Mouse (Mus musculus) midbrain, embryonic 13.5 days (tissue): ENCODE results near the gene Cep295nl. TPM values are rescaled to one million over a fixed set of nuclear protein-coding genes. Genes with fewer than 3 reads are reported as not detected.
"Not testable (repeated sequence)": the region's sequence is repeated elsewhere in the genome, so short reads cannot be mapped to it uniquely, and the experiment has no call there.

Experiments
- ATAC-seq: fragments of 200-750 bp; cut with Nextera tagmentation; 2 replicates; pipeline ENCODE4 v1.8.0; 2017; ENCODE audit warnings: mild to moderate bottlenecking, moderate TSS enrichment, moderate library complexity
- H3K27ac ChIP-seq: fragments of 300-500 bp; sonication (generic); 2 replicates; pipeline ENCODE4 v1.5.1; 2015; ENCODE audit warnings: inconsistent platforms, mild to moderate bottlenecking, moderate library complexity
- H3K27me3 ChIP-seq: fragments of 300-500 bp; sonication (generic); 2 replicates; pipeline ENCODE4 v1.6.1; 2015; ENCODE audit warnings: mild to moderate bottlenecking, inconsistent platforms
- H3K36me3 ChIP-seq: fragments of 300-500 bp; sonication (generic); 2 replicates; pipeline ENCODE4 v1.6.1; 2015; ENCODE audit warnings: mild to moderate bottlenecking, inconsistent platforms
- H3K4me1 ChIP-seq: fragments of 300-500 bp; sonication (generic); replicated peaks from 2 replicates; pipeline ENCODE4 v1.6.1; 2015; ENCODE audit warnings: inconsistent platforms
- H3K4me2 ChIP-seq: fragments of 300-500 bp; sonication (generic); replicated peaks from 2 replicates; pipeline ENCODE4 v1.6.1; 2015; ENCODE audit warnings: moderate library complexity, mild to moderate bottlenecking, inconsistent platforms
- H3K4me3 ChIP-seq: fragments of 300-500 bp; sonication (generic); replicated peaks from 2 replicates; pipeline ENCODE4 v1.5.1; 2015; ENCODE audit warnings: mild to moderate bottlenecking, inconsistent platforms
- H3K9ac ChIP-seq: fragments of 300-500 bp; sonication (generic); replicated peaks from 2 replicates; pipeline ENCODE4 v1.6.1; 2015; ENCODE audit warnings: mild to moderate bottlenecking, inconsistent platforms
- H3K9me3 ChIP-seq: fragments of 300-500 bp; sonication (generic); 2 replicates; pipeline ENCODE4 v1.6.1; 2016; ENCODE audit warnings: mild to moderate bottlenecking, inconsistent platforms
- WGBS: fragments of 180-500 bp; shearing (Covaris S2); methylation state at CpG from one replicate; pipeline ENCODE4 v1.1.7; 2015; 5-methylcytosine and 5-hydroxymethylcytosine counted together
- polyA plus RNA-seq: library from polyadenylated mRNA; unstranded; fragments of >200 nt; fragmentation: Nextera tagmentation; extraction: Ambion mirVana; gene quantifications from 2 replicates; pipeline ENCODE4 v1.2.1, GENCODE M21; 2015

The Cep295nl gene
- 0.17 and 0.22 TPM in 2 replicates for polyA plus RNA-seq

GRCm38 (mm10) chr11:118342400-118342981 lies at the start of gene Cep295nl:
Gene Cep295nl (minus strand): TSS chr11:118342500.
- Histone ChIP-seq H3K4me2 (peak within 1 kb of the TSS; percentile 28), H3K9ac (peak within 1 kb of the TSS; percentile 40; the same call in 1 of the 2 replicates), H3K9me3 (no peaks in the 10 kb centered on the region), H3K27ac (peak within 1 kb of the TSS; percentile 60), H3K36me3 (no peaks in the 10 kb centered on the region), H3K27me3 (no peaks in the 10 kb centered on the region), H3K4me3 (no peak within 1 kb of the TSS; the same call in 1 of the 2 replicates), H3K4me1 (peaks cover 41% of the 10 kb centered on the region)
- WGBS, result 26% methylated on average over 7 of the region's 7 CpGs
- ATAC-seq, result peak; percentile 59

DNA sequence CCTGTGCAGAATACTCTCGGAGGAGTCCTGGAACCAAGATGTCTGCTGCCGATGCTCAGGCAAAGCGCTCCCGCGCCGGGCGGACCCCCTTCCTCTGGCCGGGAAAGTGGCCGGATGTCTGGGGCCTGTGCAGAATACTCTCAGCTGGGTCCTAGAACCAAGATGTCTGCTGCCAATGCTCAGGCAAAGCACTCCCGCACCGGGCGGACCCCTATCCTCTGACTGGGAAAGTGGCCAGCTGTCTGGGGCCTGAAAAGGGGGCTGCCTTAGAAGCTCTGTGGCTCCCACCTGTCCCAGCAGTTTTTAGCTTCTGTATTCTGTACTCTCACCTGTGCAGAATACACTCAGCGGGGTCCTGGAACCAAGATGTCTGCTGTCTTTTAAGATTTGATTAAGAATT lies 45.5 kb upstream of the Cep295nl start:
- ATAC-seq, H3K9me3 ChIP-seq, H3K9ac ChIP-seq, H3K36me3 ChIP-seq, H3K4me2 ChIP-seq, H3K27ac ChIP-seq, H3K27me3 ChIP-seq, H3K4me1 ChIP-seq, H3K4me3 ChIP-seq: not testable (repeated sequence)
- 93% methylated on average over 13 of the region's 13 CpGs for WGBS

DNA sequence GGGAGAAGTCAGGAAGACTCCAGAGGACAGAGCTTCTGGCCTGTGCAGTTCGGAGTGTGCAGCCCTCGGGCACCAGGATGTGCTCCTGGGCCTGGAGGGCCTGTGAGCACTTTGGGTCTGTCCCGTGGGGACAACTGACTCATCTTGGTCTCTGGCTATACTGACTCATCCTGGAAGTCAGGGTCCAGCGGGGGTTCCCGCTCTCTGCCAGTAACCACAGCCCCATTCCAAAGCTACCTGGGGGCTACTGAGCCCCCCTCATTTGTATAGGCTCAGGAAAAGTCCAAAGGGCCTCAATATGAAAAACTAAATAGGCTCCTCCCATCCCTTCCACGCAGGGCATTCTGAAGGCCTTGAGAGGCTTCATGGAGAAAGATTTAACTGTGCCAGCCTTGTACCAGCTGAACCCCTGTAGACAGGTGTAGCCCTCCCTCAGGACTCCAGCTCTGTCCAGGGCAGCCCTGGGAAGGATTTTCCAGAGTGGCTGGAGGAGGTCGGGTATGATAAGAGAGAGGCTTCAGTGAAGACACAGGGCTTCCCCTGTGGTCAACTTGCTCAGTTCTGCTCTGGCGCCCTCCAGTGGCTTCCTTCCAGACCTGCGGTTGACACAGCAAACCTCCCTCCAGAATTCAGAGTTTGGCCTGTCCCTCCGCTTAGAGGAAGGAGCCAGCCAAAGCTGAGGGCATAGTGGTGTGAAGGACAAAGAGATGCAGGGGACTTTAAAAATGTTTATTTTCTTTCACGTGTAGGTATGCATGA lies 37.1 kb upstream of the Cep295nl start:
- ATAC-seq, result peak; percentile 69
- 45% methylated on average over 11 of the region's 11 CpGs for WGBS
- Histone ChIP-seq H3K27ac (no peak overlapping the region), H3K27me3 (no peaks in the 10 kb centered on the region), H3K9ac (no peak overlapping the region), H3K4me1 (peaks cover 6% of the 10 kb centered on the region), H3K4me3 (no peak overlapping the region), H3K36me3 (no peaks in the 10 kb centered on the region), H3K9me3 (no peaks in the 10 kb centered on the region), H3K4me2 (no peak overlapping the region)

DNA sequence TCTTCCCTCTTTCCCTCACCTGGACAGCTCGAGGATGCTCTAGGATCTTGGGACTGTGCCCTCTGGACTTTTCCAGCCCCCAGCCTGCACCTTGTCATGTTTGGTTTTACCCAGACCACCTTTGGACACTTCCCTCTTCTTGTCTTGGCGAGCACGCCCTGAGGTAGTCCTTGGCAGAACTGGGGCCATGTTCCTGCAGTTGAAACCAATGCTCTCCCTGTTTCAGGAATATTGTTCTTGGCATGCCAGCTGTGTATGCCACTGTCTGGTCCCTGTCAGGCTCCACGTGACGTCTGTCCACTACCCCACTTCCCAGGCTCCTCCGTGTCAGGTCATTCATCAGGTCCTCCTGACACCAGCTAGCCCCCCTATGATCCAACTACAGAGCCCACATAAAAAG lies 36.4 kb upstream of the Cep295nl start:
- no peak overlapping the region for H3K9ac ChIP-seq
- no peak overlapping the region for H3K27ac ChIP-seq
- ATAC-seq, result no peak
- no peaks in the 10 kb centered on the region for H3K9me3 ChIP-seq
- peaks cover 6% of the 10 kb centered on the region for H3K4me1 ChIP-seq
- H3K36me3 ChIP-seq, result no peaks in the 10 kb centered on the region
- no peaks in the 10 kb centered on the region for H3K27me3 ChIP-seq
- no peak overlapping the region for H3K4me3 ChIP-seq
- 85% methylated on average over 6 of the region's 6 CpGs for WGBS
- no peak overlapping the region for H3K4me2 ChIP-seq

- not testable (repeated sequence) for H3K4me2 ChIP-seq, H3K27me3 ChIP-seq, ATAC-seq, H3K36me3 ChIP-seq, H3K9me3 ChIP-seq, H3K27ac ChIP-seq, H3K4me1 ChIP-seq, H3K9ac ChIP-seq, H3K4me3 ChIP-seq
Measured at GRCm38 (mm10) chr11:118376323-118376722, 34.0 kb upstream of the Cep295nl start.

DNA sequence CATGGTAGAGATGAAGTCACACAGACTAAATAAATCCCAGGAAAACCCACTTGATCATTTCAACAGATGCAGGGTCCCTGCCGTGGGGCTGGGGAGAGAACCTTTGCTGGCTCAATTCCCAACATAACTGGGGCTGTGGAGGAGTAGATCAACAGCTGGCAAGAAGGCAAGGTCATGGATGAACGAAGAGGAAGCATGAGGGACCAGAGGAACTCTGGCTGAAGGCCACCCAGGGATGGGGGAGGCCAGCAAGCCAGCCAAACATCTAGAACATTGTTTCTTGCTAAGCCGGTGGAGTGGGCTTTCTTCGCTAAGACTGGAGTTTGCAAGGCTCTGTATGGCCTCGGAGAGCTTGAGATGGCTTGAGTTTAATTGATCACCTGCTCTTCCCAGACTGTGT lies 33.6 kb upstream of the Cep295nl start:
- Histone ChIP-seq H3K9ac (no peak overlapping the region), H3K27me3 (no peaks in the 10 kb centered on the region), H3K4me3 (no peak overlapping the region), H3K4me1 (peaks cover 6% of the 10 kb centered on the region), H3K36me3 (no peaks in the 10 kb centered on the region), H3K4me2 (no peak overlapping the region), H3K27ac (no peak overlapping the region), H3K9me3 (no peaks in the 10 kb centered on the region)
- no peak for ATAC-seq
- WGBS, result 92% methylated on average over 5 of the region's 5 CpGs

DNA sequence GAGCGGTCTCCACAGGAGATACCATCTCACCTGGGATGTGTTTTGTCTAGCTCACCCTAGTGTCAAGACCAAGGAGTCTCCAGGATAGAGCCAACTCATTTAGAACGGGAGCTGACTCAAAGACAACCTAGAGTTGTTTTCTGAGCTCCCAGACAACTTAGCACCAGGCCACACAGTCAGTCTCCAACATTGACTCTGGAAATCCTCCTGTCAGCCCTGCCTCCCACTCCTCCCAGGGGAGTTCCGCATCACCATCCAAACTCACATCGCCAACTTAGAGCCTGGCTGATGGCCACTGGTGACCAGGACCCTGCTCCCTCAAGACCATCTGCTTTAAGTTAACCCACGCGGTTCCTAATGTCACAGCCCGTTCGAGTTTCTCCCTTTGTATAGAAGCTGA lies 33.2 kb upstream of the Cep295nl start:
- Histone ChIP-seq H3K4me2 (no peak overlapping the region), H3K36me3 (no peaks in the 10 kb centered on the region), H3K4me3 (no peak overlapping the region), H3K4me1 (peaks cover 6% of the 10 kb centered on the region), H3K27me3 (no peaks in the 10 kb centered on the region), H3K9ac (no peak overlapping the region), H3K9me3 (no peaks in the 10 kb centered on the region), H3K27ac (no peak overlapping the region)
- ATAC-seq, result no peak
- 88% methylated on average over 8 of the region's 8 CpGs for WGBS

DNA sequence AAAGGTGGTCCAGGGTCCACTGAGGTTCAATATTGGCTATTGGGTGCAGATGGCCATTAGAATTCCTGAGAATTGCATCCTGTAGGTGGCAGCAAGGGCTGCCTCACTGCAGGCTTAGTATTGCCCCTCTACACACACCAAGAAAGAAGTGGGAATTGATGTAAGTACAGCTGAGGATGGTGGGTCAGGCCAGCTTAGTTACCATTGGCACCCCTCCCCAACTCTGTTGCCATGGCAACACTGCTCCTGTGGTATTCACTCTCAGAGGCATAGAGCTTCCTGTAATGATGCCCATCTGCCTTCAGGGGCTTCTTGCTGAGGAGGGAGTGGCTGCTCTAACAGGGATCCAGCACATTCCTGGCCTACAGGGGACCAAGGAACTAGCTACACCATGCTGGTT lies 32.7 kb upstream of the Cep295nl start:
- no peaks in the 10 kb centered on the region for H3K27me3 ChIP-seq
- peaks cover 6% of the 10 kb centered on the region for H3K4me1 ChIP-seq
- H3K9me3 ChIP-seq, result no peaks in the 10 kb centered on the region
- no peak overlapping the region for H3K4me3 ChIP-seq
- ATAC-seq, result no peak
- no peak overlapping the region for H3K4me2 ChIP-seq
- H3K9ac ChIP-seq, result no peak overlapping the region
- H3K36me3 ChIP-seq, result no peaks in the 10 kb centered on the region
- H3K27ac ChIP-seq, result no peak overlapping the region

GRCm38 (mm10) chr11:118374506-118374905 lies 32.2 kb upstream of the Cep295nl start:
- H3K9me3 ChIP-seq, result no peaks in the 10 kb centered on the region
- no peaks in the 10 kb centered on the region for H3K27me3 ChIP-seq
- H3K4me1 ChIP-seq, result peaks cover 6% of the 10 kb centered on the region
- no peaks in the 10 kb centered on the region for H3K36me3 ChIP-seq
- no peak overlapping the region for H3K4me2 ChIP-seq
- no peak overlapping the region for H3K27ac ChIP-seq
- no peak for ATAC-seq
- no peak overlapping the region for H3K4me3 ChIP-seq
- no peak overlapping the region for H3K9ac ChIP-seq
- WGBS, result 67% methylated on average over 5 of the region's 5 CpGs

- 56% methylated on average over 7 of the region's 7 CpGs for WGBS
- Histone ChIP-seq H3K9ac (no peak overlapping the region), H3K27me3 (no peaks in the 10 kb centered on the region), H3K27ac (no peak overlapping the region), H3K9me3 (no peaks in the 10 kb centered on the region), H3K4me2 (no peak overlapping the region), H3K4me3 (no peak overlapping the region), H3K36me3 (no peaks in the 10 kb centered on the region), H3K4me1 (peaks cover 6% of the 10 kb centered on the region)
- no peak for ATAC-seq
Measured at GRCm38 (mm10) chr11:118372641-118373040, 30.3 kb upstream of the Cep295nl start.

- no peaks in the 10 kb centered on the region for H3K36me3 ChIP-seq
- H3K4me1 ChIP-seq, result peaks cover 6% of the 10 kb centered on the region
- H3K27me3 ChIP-seq, result no peaks in the 10 kb centered on the region
- 90% methylated on average over 7 of the region's 7 CpGs for WGBS
- no peak overlapping the region for H3K9ac ChIP-seq
- no peak for ATAC-seq
- H3K27ac ChIP-seq, result no peak overlapping the region
- no peak overlapping the region for H3K4me2 ChIP-seq
- H3K9me3 ChIP-seq, result no peaks in the 10 kb centered on the region
- H3K4me3 ChIP-seq, result no peak overlapping the region
Measured at GRCm38 (mm10) chr11:118371876-118372275, 29.6 kb upstream of the Cep295nl start.

DNA sequence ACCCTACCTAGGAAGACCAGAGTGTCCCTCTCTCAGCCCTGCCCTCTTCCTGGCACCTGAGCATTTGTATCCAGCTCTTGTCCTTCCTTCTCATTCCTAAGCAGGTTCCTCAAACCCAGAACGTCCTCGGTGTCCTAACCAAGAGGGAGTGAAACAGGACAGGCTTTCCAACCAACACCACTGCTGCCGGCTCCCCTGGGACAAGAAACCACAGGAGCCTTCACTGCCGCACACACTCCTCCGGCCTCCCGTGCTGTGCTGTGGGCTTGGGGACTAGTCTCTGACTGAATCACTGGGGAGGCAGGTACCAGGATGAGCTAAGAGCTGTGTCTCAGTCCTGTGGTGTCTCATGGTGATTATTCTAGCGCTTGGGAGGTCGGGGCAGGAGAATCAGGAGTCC lies 27.4 kb upstream of the Cep295nl start:
- Histone ChIP-seq H3K9me3 (no peaks in the 10 kb centered on the region), H3K4me1 (no peaks in the 10 kb centered on the region), H3K27ac (no peak overlapping the region), H3K36me3 (no peaks in the 10 kb centered on the region), H3K4me2 (no peak overlapping the region), H3K9ac (no peak overlapping the region), H3K4me3 (no peak overlapping the region), H3K27me3 (no peaks in the 10 kb centered on the region)
- ATAC-seq, result no peak
- 83% methylated on average over 8 of the region's 8 CpGs for WGBS

DNA sequence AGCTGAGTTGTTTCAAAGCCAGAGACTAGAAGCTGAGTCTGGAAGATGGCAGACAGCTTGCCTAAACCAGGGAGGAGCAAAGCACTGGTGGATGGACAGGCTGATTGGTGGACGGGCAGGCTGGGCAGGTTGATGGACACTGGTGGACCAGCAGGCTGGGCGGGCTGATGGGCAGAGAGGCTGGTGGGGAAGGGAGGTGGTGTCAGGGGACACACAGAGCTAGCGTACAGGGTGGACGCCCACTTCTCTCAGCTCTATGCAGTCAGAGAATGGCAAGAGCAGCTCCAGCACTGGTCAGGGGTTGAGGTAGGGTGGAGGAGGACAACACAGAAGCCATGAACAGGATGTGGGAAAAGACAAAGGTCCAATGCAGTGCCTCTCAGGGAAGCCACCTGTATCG lies 27.0 kb upstream of the Cep295nl start:
- Histone ChIP-seq H3K27me3 (no peaks in the 10 kb centered on the region), H3K36me3 (no peaks in the 10 kb centered on the region), H3K4me3 (no peak overlapping the region), H3K9me3 (no peaks in the 10 kb centered on the region), H3K27ac (no peak overlapping the region), H3K9ac (no peak overlapping the region), H3K4me1 (no peaks in the 10 kb centered on the region), H3K4me2 (no peak overlapping the region)
- no peak for ATAC-seq
- 87% methylated on average over 5 of the region's 5 CpGs for WGBS
